Mouse (Mus musculus): Measurements from ENCODE around the gene Trib3.

The Trib3 gene

DNA sequence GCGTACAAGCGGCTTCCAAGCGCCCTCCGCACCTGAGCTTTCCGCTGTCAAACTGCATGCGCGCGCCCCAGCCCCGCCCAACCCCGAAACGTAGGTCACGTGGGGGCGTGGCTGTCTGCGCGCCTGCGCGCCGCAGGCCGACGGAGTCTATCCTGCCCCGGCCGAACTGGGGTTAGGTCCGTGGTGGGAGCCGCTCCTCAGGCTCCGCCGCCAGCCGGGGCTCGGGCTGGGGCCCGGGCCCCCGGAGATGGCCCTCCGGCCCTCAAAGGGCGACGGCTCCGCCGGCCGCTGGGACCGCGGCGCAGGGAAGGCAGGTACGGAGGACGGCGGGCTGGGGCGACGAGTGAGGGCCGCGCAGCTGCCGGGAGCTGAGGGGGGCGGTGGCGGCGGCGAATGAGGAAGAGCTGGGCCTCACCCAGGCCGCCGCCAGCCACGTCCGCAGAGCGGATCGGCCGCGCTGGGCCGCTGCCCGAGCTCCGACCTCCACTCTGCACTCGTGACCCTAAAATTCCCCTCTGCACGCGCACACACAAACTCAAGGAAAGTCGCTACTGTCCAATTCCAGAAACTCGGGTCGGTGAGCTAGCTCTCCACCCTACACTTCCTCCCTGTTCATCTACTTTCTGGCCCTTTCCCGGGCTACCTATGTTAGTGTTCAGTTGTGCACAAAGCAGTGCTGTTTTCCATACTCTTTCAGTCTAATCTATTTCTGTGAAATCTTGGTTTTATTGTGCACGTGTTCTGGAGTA is 49.9 kb downstream of the Trib3 start, which contains the start of gene Tbc1d20:
Tbc1d20 (plus strand) TSS at position 102 of the 749 bp plus-strand sequence.
- no peak for TF ChIP-seq GATA4 (IDR thresholded peaks at IDR 0.05; ENCODE audit: insufficient replicate concordance, low read length)

- TF ChIP-seq GATA4 (IDR thresholded peaks at IDR 0.05; ENCODE audit: insufficient replicate concordance, low read length) = no peak
These were observed 50.6 kb downstream of the Trib3 start for GRCm38 (mm10) chr2:152293179-152293726.

DNA sequence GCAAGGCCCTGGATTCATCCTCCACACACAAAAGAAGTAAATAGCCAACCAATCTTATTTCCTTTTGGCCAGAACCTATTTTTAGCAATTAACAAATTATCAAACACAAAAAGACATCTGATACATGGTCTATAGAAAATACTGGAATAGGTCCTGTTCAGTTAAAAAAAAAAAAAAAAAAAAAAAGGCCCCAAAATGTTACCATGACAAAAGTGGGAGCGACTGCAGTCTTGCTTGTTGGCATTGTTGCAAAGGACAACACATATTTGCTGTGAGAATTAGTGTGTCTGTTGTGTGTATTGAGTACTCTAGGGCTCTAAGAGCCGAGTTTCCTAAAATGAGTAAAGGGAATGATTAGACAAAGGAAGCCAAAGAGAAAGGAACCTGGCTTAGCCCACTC is 51.4 kb downstream of the Trib3 start:
- no peak for TF ChIP-seq GATA4 (IDR thresholded peaks at IDR 0.05; ENCODE audit: insufficient replicate concordance, low read length)

DNA sequence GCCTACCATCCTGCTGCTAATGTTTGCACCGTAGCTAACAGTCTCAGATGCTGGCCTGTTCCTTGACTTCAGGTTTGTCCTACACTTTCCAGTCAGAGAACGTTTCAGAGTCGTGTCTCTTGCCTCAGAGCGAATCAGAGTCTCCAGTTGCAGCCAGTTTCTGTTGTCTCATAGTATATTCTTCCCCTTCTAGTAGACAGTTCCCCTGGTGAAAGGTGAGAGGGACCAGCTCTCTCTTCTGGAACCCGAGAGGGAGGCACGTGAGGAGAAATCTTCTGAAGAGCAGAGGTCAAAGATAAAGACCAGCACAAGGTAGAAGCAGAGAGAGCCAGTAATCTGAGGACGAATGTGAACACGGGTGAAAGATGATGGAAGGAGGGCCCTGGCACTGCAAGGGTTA is 55.8 kb downstream of the Trib3 start:
- no peak for TF ChIP-seq GATA4 (IDR thresholded peaks at IDR 0.05; ENCODE audit: insufficient replicate concordance, low read length)

DNA sequence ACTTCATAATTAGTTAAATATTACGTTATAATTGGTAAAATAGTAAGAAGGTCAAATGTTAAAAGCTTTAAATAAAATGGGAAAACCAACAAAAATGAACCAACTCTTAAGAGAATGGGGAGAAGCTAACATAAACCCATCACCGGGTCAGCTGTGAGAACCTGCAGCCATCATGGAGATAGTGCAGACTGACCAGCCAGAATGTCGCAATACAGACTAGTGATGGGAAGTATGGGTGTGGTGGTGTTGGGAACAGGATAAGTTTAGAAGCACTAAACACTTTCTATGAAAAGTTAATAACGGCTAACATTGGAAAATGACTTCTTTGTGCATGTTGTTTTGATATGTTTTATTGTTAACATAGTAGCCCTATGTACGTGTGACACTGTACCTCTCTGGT is 56.3 kb downstream of the Trib3 start:
- TF ChIP-seq GATA4 (IDR thresholded peaks at IDR 0.05; ENCODE audit: insufficient replicate concordance, low read length) = no peak
